Mouse (Mus musculus) spleen, postnatal 36 days (tissue): ENCODE results near the gene Gpr18.
A peak's percentile ranks its signal among the peaks of the same experiment; 100 is the strongest.
"Not testable (repeated sequence)": the region's sequence is repeated elsewhere in the genome, so short reads cannot be mapped to it uniquely, and the experiment has no call there.

Source experiments
- DNase-seq, 2 experiments: peaks; one replicate each; pipeline ENCODE4 v3.0.0; 2022; ENCODE audit warnings: low spot score in 2 of 2, mixed read lengths in 1 of 2

Gpr18 gene

GRCm38 (mm10) chr14:121893747-121894146 is 21.8 kb downstream of the Gpr18 start:
- no peak for DNase-seq

DNA sequence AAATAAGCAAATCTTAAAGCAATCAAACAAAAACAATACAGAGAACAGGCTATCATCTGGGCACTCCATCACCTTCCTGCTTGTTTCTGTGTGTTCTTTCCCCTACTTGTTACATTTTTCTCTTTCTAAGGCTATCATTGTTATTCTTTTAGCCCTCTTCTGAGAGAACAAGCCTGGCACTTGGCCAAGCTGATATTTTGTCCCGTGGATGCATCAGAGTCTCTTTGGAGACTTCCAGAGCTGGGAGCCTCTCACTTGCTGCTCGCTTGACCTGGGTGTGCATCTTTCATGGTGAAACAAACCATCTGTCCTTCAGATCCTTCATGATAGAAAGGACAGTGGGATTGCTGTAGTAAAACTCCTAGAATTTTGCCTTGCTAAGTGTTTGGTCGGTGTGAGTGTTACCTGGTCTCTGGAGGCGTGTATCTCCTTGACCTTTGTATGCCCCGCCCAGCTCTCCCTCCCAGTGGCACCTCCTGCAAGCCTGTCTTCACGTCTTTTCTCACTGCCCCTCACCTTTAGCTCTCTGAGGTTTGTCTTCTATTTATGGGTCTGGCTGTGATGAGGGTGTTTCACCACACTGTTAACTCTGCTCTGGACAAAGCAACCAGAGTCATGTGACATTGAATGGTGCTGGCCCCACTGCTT is 31.3 kb downstream of the Gpr18 start:
- DNase-seq: no peak

GRCm38 (mm10) chr14:121881211-121881610 is 34.4 kb downstream of the Gpr18 start:
- peak in 1 of 2 experiments; percentile 54 for DNase-seq

GRCm38 (mm10) chr14:121879266-121879840 is 36.2 kb downstream of the Gpr18 start:
- DNase-seq: no peak

GRCm38 (mm10) chr14:121878859-121879206 is 36.7 kb downstream of the Gpr18 start:
- DNase-seq: no peak

GRCm38 (mm10) chr14:121878176-121878858 is 37.3 kb downstream of the Gpr18 start, which contains the start of gene Ubac2:
Gene Ubac2 (plus strand): TSS chr14:121878620.
- DNase-seq: peak; percentile 98

GRCm38 (mm10) chr14:121877640-121878039 is 37.9 kb downstream of the Gpr18 start:
- DNase-seq: no peak

DNA sequence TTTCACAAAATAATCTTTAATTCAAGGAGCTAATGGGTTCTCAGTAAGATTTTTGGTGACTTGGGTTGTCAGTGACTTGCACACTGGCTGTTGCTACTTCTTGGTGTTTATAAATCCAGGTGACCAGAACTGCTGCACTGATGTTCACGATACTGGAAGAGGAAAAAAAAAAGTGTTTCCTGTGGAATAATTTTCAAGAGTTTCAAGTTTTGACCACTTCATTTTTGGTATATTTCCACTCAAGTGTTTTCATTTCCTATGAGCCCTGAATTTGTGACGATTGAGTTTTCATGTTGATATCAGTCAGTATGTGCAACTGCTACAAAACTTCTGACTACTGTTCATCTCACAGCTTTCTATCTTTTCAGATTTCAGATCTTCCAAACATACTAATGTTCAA is 38.7 kb downstream of the Gpr18 start:
- DNase-seq: no peak

GRCm38 (mm10) chr14:121876190-121876589 is 39.4 kb downstream of the Gpr18 start:
- DNase-seq: not testable (repeated sequence)

GRCm38 (mm10) chr14:121873646-121874045 is 41.9 kb downstream of the Gpr18 start:
- no peak for DNase-seq

GRCm38 (mm10) chr14:121873172-121873571 is 42.4 kb downstream of the Gpr18 start:
- peak in 1 of 2 experiments; percentile 41 for DNase-seq

DNA sequence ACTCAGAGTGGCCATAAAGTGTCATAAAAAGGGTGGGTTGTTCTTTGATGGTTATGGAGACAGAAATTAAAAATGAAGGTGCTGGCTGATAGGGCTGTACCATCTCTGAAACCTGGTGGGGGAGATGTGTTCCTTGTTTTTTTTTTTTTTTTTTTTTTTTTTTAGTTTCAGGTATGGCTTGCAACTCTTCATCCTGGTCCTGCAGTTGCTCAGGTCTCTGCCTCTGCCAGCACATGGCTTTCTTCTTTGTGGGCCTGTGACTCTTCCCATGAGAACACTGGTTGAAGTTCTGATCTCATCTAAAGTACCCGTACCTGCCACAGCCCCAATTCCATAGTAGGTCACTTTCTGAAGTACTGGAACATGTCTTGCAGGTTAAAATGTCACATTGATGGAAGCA is 42.8 kb downstream of the Gpr18 start:
- no peak for DNase-seq

DNA sequence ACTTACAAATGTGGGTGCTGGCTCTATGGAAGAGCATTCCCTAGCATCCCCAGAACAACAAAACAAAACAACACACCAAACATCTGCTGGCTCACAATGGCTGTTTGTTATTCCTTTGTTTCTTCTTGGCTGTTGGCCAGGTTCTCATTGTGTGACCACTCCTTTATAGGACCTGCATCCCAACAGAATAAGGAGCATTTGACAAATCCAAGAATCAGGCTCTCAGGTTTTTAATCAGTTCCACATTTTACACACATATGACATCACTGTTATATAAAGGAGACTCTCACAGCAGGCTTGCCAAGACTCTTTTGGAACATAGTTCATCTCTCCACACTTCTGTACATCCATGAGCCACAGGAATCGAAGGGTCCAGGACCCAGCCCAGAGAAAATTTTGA is 46.5 kb downstream of the Gpr18 start:
- DNase-seq: no peak

DNA sequence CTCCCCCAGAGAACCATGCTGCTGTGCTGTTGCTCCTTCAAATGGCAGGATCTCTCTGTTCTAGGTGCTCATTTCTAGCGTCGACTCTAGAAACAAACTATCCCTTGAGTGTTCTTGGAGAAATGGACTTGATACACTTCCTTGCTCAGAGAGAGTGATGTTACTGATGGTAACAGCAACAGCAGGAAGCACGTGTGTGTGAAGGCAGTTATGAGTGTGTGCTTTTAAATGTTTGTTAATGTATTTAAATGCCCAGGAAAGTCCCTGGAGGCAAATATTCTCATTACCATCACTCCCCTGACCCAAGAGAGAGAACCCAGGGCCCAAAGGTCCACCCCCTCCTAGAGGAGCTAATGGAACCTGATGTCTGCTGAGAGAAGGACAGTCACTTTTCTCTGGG is 49.0 kb downstream of the Gpr18 start:
- no peak for DNase-seq

DNA sequence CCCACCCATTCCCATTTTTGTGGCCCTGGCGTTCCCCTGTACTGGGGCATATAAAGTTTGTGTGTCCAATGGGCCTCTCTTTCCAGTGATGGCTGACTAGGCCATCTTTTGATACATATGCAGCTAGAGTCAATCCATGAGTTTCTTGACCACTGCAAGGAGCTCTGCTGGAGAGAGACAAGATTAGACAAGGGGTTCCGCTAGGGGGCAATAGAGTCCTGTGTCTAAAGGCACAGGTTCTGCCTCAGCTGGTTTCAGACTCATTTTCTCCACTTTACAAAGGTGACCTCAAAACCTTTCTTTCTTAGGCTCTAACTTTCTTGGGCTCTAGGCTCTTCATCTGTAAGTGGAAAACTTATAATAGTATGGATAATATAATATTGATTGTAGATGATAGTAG is 50.4 kb downstream of the Gpr18 start:
- peak; percentile 75 to 83 for DNase-seq
